Mouse (Mus musculus): ENCODE measurements around the gene Stx3.

DNA sequence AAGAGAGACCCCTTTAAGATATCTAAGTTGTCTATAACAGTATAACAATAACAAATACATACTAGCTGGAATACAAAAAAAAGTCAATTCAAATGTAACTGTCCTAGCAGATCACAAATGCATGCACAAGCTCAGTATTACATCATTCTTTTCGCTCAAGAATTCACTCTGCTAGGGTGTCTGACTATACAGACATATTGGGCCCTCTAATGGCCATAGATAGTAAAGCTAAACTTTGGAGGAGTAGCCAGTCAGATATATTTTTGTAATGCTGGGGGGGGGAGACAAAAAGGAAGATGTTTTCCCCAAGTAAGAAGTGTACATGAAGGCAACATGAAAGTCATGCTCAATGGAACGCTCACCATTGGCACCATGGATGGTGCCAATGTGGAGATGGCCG is 54.1 kb downstream of the Stx3 start:
- no peak for TF ChIP-seq CTCF (conservative IDR thresholded peaks at IDR 0.05; ENCODE audit: low read length)
- TF ChIP-seq POU5F1 (IDR thresholded peaks at IDR 0.05; ENCODE audit: borderline replicate concordance, low read length) = no peak
